Comparison of ENCODE assay signal across 8 mouse cellular contexts in genomic region chr10:80055364-80055763, GRCm38 (mm10). TPM values are rescaled to one million over a fixed set of nuclear protein-coding genes. Genes with fewer than 3 reads are reported as not detected.
DNase-seq lines count a peak whose midpoint lies in the region; ATAC-seq lines count a peak whose summit lies in the region.

No protein-coding gene starts in this region.

- peak overlapping the region; percentile 95 for H3K9ac ChIP-seq in kidney, embryonic 16.5 days (replicated peaks; ENCODE audit: low read length)
- peak overlapping the region; percentile 1; the same call in 1 of the 2 replicates for H3K9ac ChIP-seq in embryonic facial prominence, embryonic 12.5 days
- 0 out of 2 replicates have a peak overlapping the region, but pooled peaks have one; percentile 94 for H3K9ac ChIP-seq in intestine, embryonic 14.5 days (ENCODE audit: low read length)
- H3K9ac ChIP-seq in midbrain, embryonic 16.5 days (ENCODE audit: low read depth, low read length) = peak overlapping the region; percentile 78

- peak overlapping the region; percentile 81 for H3K4me3 ChIP-seq in kidney, embryonic 16.5 days (ENCODE audit: low read length)
- H3K4me3 ChIP-seq in embryonic facial prominence, embryonic 12.5 days = peak overlapping the region; percentile 17; the same call in 1 of the 2 replicates
- H3K4me3 ChIP-seq in intestine, embryonic 14.5 days (ENCODE audit: low read depth, low read length) = 0 out of 2 replicates have a peak overlapping the region, but pooled peaks have one; percentile 2
- H3K4me3 ChIP-seq in midbrain, embryonic 16.5 days (ENCODE audit: low read depth, low read length) = peak overlapping the region; percentile 9; the same call in 1 of the 2 replicates

- 76% methylated on average over 5 of the region's 5 CpGs for WGBS in kidney, embryonic 16.5 days
- WGBS in embryonic facial prominence, embryonic 12.5 days = 76% methylated on average over 5 of the region's 5 CpGs
- 87% methylated on average over 5 of the region's 5 CpGs for WGBS in intestine, embryonic 14.5 days
- WGBS in midbrain, embryonic 16.5 days = 72% methylated on average over 5 of the region's 5 CpGs

- no peaks in the 10 kb centered on the region for H3K27me3 ChIP-seq in kidney, embryonic 16.5 days (ENCODE audit: insufficient read depth, low read length)
- no peaks in the 10 kb centered on the region for H3K27me3 ChIP-seq in embryonic facial prominence, embryonic 12.5 days
- no peaks in the 10 kb centered on the region for H3K27me3 ChIP-seq in intestine, embryonic 14.5 days (replicated peaks; ENCODE audit: control insufficient read depth, insufficient read depth, low read length)
- H3K27me3 ChIP-seq in midbrain, embryonic 16.5 days (ENCODE audit: control insufficient read depth, insufficient read depth, low read depth, low read length) = no peaks in the 10 kb centered on the region

- peaks cover 39% of the 10 kb centered on the region for H3K4me1 ChIP-seq in kidney, embryonic 16.5 days (ENCODE audit: insufficient read depth, low read length)
- peaks cover 18% of the 10 kb centered on the region for H3K4me1 ChIP-seq in embryonic facial prominence, embryonic 12.5 days
- peaks cover 30% of the 10 kb centered on the region for H3K4me1 ChIP-seq in intestine, embryonic 14.5 days (replicated peaks; ENCODE audit: control insufficient read depth, insufficient read depth, low read length)
- H3K4me1 ChIP-seq in midbrain, embryonic 16.5 days (ENCODE audit: control insufficient read depth, insufficient read depth, low read length) = peaks cover 13% of the 10 kb centered on the region

- intact Hi-C loops in left cerebral cortex, postnatal 36 days (cut with DNase I) = no loop called here

- no peak for DNase-seq in kidney, adult 18-20 months
- DNase-seq in intestine, embryonic 14.5 days (ENCODE audit: low spot score) = no peak
- DNase-seq in gastrocnemius, postnatal 10 days = no peak
- no peak for DNase-seq in right cerebral cortex, postnatal 14 days
- no peak for DNase-seq in left cerebral cortex, postnatal 36 days (ENCODE audit: low spot score in 2 of 2)

- peaks cover 42% of the 10 kb centered on the region for H3K36me3 ChIP-seq in kidney, embryonic 16.5 days (ENCODE audit: insufficient read depth, low read length)
- peaks cover 46% of the 10 kb centered on the region for H3K36me3 ChIP-seq in embryonic facial prominence, embryonic 12.5 days
- H3K36me3 ChIP-seq in intestine, embryonic 14.5 days (ENCODE audit: control insufficient read depth, insufficient read depth, low read length) = peaks cover 43% of the 10 kb centered on the region
- H3K36me3 ChIP-seq in midbrain, embryonic 16.5 days (ENCODE audit: control insufficient read depth, insufficient read depth, low read length) = peaks cover 22% of the 10 kb centered on the region

- no peak overlapping the region for H3K27ac ChIP-seq in kidney, embryonic 16.5 days (ENCODE audit: low read length)
- H3K27ac ChIP-seq in embryonic facial prominence, embryonic 12.5 days = no peak overlapping the region
- no peak overlapping the region for H3K27ac ChIP-seq in intestine, embryonic 14.5 days (ENCODE audit: low read depth)
- H3K27ac ChIP-seq in midbrain, embryonic 16.5 days (ENCODE audit: low read length) = no peak overlapping the region

- H3K4me2 ChIP-seq in kidney, embryonic 16.5 days (replicated peaks; ENCODE audit: low read depth, low read length) = peak overlapping the region; percentile 86
- H3K4me2 ChIP-seq in embryonic facial prominence, embryonic 12.5 days (replicated peaks) = peak overlapping the region; percentile 81
- peak overlapping the region; percentile 64 for H3K4me2 ChIP-seq in intestine, embryonic 14.5 days (ENCODE audit: low read length)
- peak overlapping the region; percentile 56 for H3K4me2 ChIP-seq in midbrain, embryonic 16.5 days (ENCODE audit: low read length)

- ATAC-seq in kidney, embryonic 16.5 days (ENCODE audit: low FRiP score, low TSS enrichment) = no peak
- ATAC-seq in embryonic facial prominence, embryonic 12.5 days (ENCODE audit: insufficient number of reproducible peaks, insufficient read depth, low FRiP score, low TSS enrichment) = no peak
- ATAC-seq in intestine, embryonic 14.5 days (replicated peaks; ENCODE audit: low FRiP score, low TSS enrichment, low read depth) = no peak
- no peak for ATAC-seq in midbrain, embryonic 16.5 days

- H3K9me3 ChIP-seq in kidney, embryonic 16.5 days (ENCODE audit: low read length) = no peaks in the 10 kb centered on the region
- no peaks in the 10 kb centered on the region for H3K9me3 ChIP-seq in embryonic facial prominence, embryonic 12.5 days
- no peaks in the 10 kb centered on the region for H3K9me3 ChIP-seq in intestine, embryonic 14.5 days (ENCODE audit: control insufficient read depth, low read length)
- H3K9me3 ChIP-seq in midbrain, embryonic 16.5 days (replicated peaks; ENCODE audit: control insufficient read depth, low read length, poor library complexity, severe bottlenecking) = no peaks in the 10 kb centered on the region

RNA-seq across cellular contexts. Expression of gene Gpx4, which starts 8.4 kb away (rescaled TPM):
- polyA plus RNA-seq in kidney, embryonic 16.5 days (2015; fragmentation: Nextera tagmentation; extraction: Ambion mirVana) = 617 and 706 TPM in 2 replicates
- 475 and 505 TPM in 2 replicates for polyA plus RNA-seq in embryonic facial prominence, embryonic 12.5 days (2016; fragmentation: Nextera tagmentation; extraction: Ambion mirVana)
- 607 and 623 TPM in 2 replicates for polyA plus RNA-seq in intestine, embryonic 14.5 days (2014; fragmentation: Nextera tagmentation; extraction: Ambion mirVana)
- 509 and 552 TPM in 2 replicates for polyA plus RNA-seq in midbrain, embryonic 16.5 days (2015; fragmentation: Nextera tagmentation; extraction: Ambion mirVana)
- total RNA-seq in gastrocnemius, postnatal 10 days (2021) = 100 to 1,000 TPM; 380 to 398 TPM
- 100 to 1,000 TPM; 468 to 559 TPM for total RNA-seq in left cerebral cortex, postnatal 36 days (2021)

RNA-seq across cellular contexts. Expression of gene Polr2e, which starts 15.8 kb away (rescaled TPM):
- polyA plus RNA-seq in kidney, embryonic 16.5 days (2015; fragmentation: Nextera tagmentation; extraction: Ambion mirVana) = 242 and 248 TPM in 2 replicates
- polyA plus RNA-seq in embryonic facial prominence, embryonic 12.5 days (2016; fragmentation: Nextera tagmentation; extraction: Ambion mirVana) = 227 and 245 TPM in 2 replicates
- 255 and 274 TPM in 2 replicates for polyA plus RNA-seq in intestine, embryonic 14.5 days (2014; fragmentation: Nextera tagmentation; extraction: Ambion mirVana)
- 124 and 131 TPM in 2 replicates for polyA plus RNA-seq in midbrain, embryonic 16.5 days (2015; fragmentation: Nextera tagmentation; extraction: Ambion mirVana)
- total RNA-seq in gastrocnemius, postnatal 10 days (2021) = 10 to 100 TPM; 62.1 to 62.7 TPM
- total RNA-seq in left cerebral cortex, postnatal 36 days (2021) = 10 to 100 TPM; 69.2 to 83.6 TPM

RNA-seq across cellular contexts. Expression of gene Arhgap45, which starts 38.9 kb away (rescaled TPM):
- 10.5 and 11.3 TPM in 2 replicates for polyA plus RNA-seq in kidney, embryonic 16.5 days (2015; fragmentation: Nextera tagmentation; extraction: Ambion mirVana)
- polyA plus RNA-seq in embryonic facial prominence, embryonic 12.5 days (2016; fragmentation: Nextera tagmentation; extraction: Ambion mirVana) = 7.1 and 8.1 TPM in 2 replicates
- 6.8 and 8.0 TPM in 2 replicates for polyA plus RNA-seq in intestine, embryonic 14.5 days (2014; fragmentation: Nextera tagmentation; extraction: Ambion mirVana)
- 1.2 TPM in 2 replicates for polyA plus RNA-seq in midbrain, embryonic 16.5 days (2015; fragmentation: Nextera tagmentation; extraction: Ambion mirVana)
- total RNA-seq in gastrocnemius, postnatal 10 days (2021) = 1 to 10 TPM; 2.0 to 3.5 TPM
- 1 to 10 TPM; 3.3 to 5.3 TPM for total RNA-seq in left cerebral cortex, postnatal 36 days (2021)

RNA-seq across cellular contexts. Expression of gene Sbno2, which starts 50.0 kb away (rescaled TPM):
- 16.1 and 17.6 TPM in 2 replicates for polyA plus RNA-seq in kidney, embryonic 16.5 days (2015; fragmentation: Nextera tagmentation; extraction: Ambion mirVana)
- 15.2 and 16.1 TPM in 2 replicates for polyA plus RNA-seq in embryonic facial prominence, embryonic 12.5 days (2016; fragmentation: Nextera tagmentation; extraction: Ambion mirVana)
- polyA plus RNA-seq in intestine, embryonic 14.5 days (2014; fragmentation: Nextera tagmentation; extraction: Ambion mirVana) = 14.1 TPM in 2 replicates
- polyA plus RNA-seq in midbrain, embryonic 16.5 days (2015; fragmentation: Nextera tagmentation; extraction: Ambion mirVana) = 11.6 and 12.5 TPM in 2 replicates
- 10 to 100 TPM in 1 of 2 experiments, 1 to 10 TPM in 1; 7.7 to 11.6 TPM for total RNA-seq in gastrocnemius, postnatal 10 days (2021)
- 10 to 100 TPM; 14.5 to 25.5 TPM for total RNA-seq in left cerebral cortex, postnatal 36 days (2021)

RNA-seq across cellular contexts. Expression of gene Abca7, which starts 59.1 kb away (rescaled TPM):
- polyA plus RNA-seq in kidney, embryonic 16.5 days (2015; fragmentation: Nextera tagmentation; extraction: Ambion mirVana) = 4.2 and 4.4 TPM in 2 replicates
- 2.6 and 3.9 TPM in 2 replicates for polyA plus RNA-seq in embryonic facial prominence, embryonic 12.5 days (2016; fragmentation: Nextera tagmentation; extraction: Ambion mirVana)
- polyA plus RNA-seq in intestine, embryonic 14.5 days (2014; fragmentation: Nextera tagmentation; extraction: Ambion mirVana) = 3.7 and 3.8 TPM in 2 replicates
- polyA plus RNA-seq in midbrain, embryonic 16.5 days (2015; fragmentation: Nextera tagmentation; extraction: Ambion mirVana) = 4.1 and 4.8 TPM in 2 replicates
- total RNA-seq in gastrocnemius, postnatal 10 days (2021) = 1 to 10 TPM; 3.2 to 4.2 TPM
- total RNA-seq in left cerebral cortex, postnatal 36 days (2021) = 10 to 100 TPM; 10.3 to 13.0 TPM

Comparison
In these comparisons a context has a peak if more than half of its experiments do, and no peak if none do; other contexts are left out.
1. H3K4me3 ChIP-seq: peak in every context shown above with its lines; median percentile 81 in kidney, embryonic 16.5 days; 17 in embryonic facial prominence, embryonic 12.5 days; 9 in midbrain, embryonic 16.5 days; 2 in intestine, embryonic 14.5 days.
2. H3K9ac ChIP-seq: peak in every context shown above with its lines; median percentile 95 in kidney, embryonic 16.5 days; 94 in intestine, embryonic 14.5 days; 78 in midbrain, embryonic 16.5 days; 1 in embryonic facial prominence, embryonic 12.5 days.